Mouse (Mus musculus) CH12.LX (cell line): Measurements from ENCODE around the gene Hist1h3g.

Experiments used
- CTCF ChIP-seq, 2 experiments: IDR thresholded peaks in 1 of 2; conservative IDR thresholded peaks in 1 of 2; 2 replicates each; pipeline ENCODE4 v1.5.1; 2011 to 2012; ENCODE audit warnings: low read depth in 2 of 2, low read length in 2 of 2, improper control_type of control experiment in 1 of 2, inconsistent platforms in 1 of 2, mild to moderate bottlenecking in 1 of 2, moderate library complexity in 1 of 2
- E2F4 ChIP-seq: IDR thresholded peaks from 2 replicates; pipeline ENCODE4 v1.6.1; 2011; ENCODE audit warnings: low read depth, low read length, improper control_type of control experiment; ENCODE audit not compliant: insufficient replicate concordance
- ETS1 ChIP-seq: conservative IDR thresholded peaks from 2 replicates; pipeline ENCODE4 v1.6.1; 2012; ENCODE audit warnings: low read depth, mild to moderate bottlenecking, inconsistent platforms, low read length, improper control_type of control experiment, moderate library complexity
- MYC ChIP-seq: IDR thresholded peaks from 2 replicates; pipeline ENCODE4 v1.6.1; 2011; ENCODE audit warnings: low read depth, mild to moderate bottlenecking, improper control_type of control experiment, low read length
- POLR2A ChIP-seq: IDR thresholded peaks from 2 replicates; pipeline ENCODE4 v1.6.1; 2011; ENCODE audit warnings: low read depth, mild to moderate bottlenecking, improper control_type of control experiment, low read length
- POLR2AphosphoS2 ChIP-seq: IDR thresholded peaks from 2 replicates; pipeline ENCODE4 v1.6.1; 2011; ENCODE audit warnings: low read depth, low read length, improper control_type of control experiment
- RCOR1 ChIP-seq: conservative IDR thresholded peaks from 2 replicates; pipeline ENCODE4 v1.6.1; 2012; ENCODE audit warnings: low read depth, mild to moderate bottlenecking, inconsistent platforms, low read length, improper control_type of control experiment
- TBP ChIP-seq: conservative IDR thresholded peaks from 2 replicates; pipeline ENCODE4 v1.6.1; 2011; ENCODE audit warnings: low read depth, low read length, improper control_type of control experiment
- TCF12 ChIP-seq: IDR thresholded peaks from 2 replicates; pipeline ENCODE4 v1.6.1; 2014; ENCODE audit warnings: low read depth, mild to moderate bottlenecking, inconsistent platforms, low read length, improper control_type of control experiment
- ZMIZ1 ChIP-seq: IDR thresholded peaks from 2 replicates; pipeline ENCODE4 v1.6.1; 2012; ENCODE audit warnings: low read depth, mild to moderate bottlenecking, inconsistent platforms, low read length, improper control_type of control experiment

DNA sequence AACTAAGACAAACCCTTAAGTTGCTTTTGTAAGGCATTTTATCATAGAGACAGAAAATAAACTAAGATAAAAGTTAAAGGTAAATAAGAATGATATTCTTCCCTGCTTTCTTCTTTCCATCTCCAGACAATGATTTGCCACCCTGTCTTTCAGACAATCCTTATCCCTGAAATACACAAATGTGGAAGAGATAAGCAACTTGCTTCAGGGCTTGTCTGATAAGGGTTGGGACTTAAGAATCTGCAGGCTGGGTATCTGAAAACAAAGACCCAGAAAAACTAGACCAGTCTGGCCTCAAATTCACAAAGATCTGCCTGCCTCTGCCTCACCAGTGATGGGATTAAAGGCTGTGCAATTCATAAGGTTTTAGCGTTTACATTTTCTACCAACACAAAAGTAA is 44.0 kb upstream of the Hist1h3g start:
- TF ChIP-seq ZMIZ1: no peak
- no peak for TF ChIP-seq CTCF (conservative IDR thresholded peaks at IDR 0.05 in 1 of 2, IDR thresholded peaks at IDR 0.05 in 1 of 2; ENCODE audit: low read depth in 2 of 2, low read length in 2 of 2)
- TF ChIP-seq POLR2A: no peak
- no peak for TF ChIP-seq TCF12
- TF ChIP-seq RCOR1: no peak
- no peak for TF ChIP-seq TBP
- TF ChIP-seq MYC: no peak
- TF ChIP-seq POLR2AphosphoS2: no peak
- TF ChIP-seq E2F4: no peak
- TF ChIP-seq ETS1: no peak
